Mouse (Mus musculus) cerebellum, adult 2 months (tissue): ENCODE results near the gene Bbs9.

Source experiments
- CTCF ChIP-seq: fragments of 200-500 bp; IDR thresholded peaks from 2 replicates; pipeline ENCODE4 v1.5.1; 2011; ENCODE audit warnings: low read depth, mild to moderate bottlenecking, control low read depth, low read length, moderate library complexity, borderline replicate concordance; ENCODE audit not compliant: insufficient read depth
- POLR2A ChIP-seq: fragments of 200-500 bp; IDR thresholded peaks from 2 replicates; pipeline ENCODE4 v1.6.1; 2011; ENCODE audit warnings: low read length, control low read depth, borderline replicate concordance; ENCODE audit not compliant: insufficient read depth

- TF ChIP-seq CTCF (no peak), POLR2A (no peak)
These were observed 150.5 kb downstream of the Bbs9 start for GRCm38 (mm10) chr9:22626014-22626413.
